Mouse (Mus musculus): ENCODE data around the gene Cdc16. TPM values are rescaled to one million over a fixed set of nuclear protein-coding genes. Genes with fewer than 3 reads are reported as not detected.

Gene Cdc16
- polyA plus RNA-seq, 1 experiment from 2014 or later: 211 TPM

- Histone ChIP-seq H3K9me3 (ENCODE audit: control insufficient read depth, low read depth, low read length) (no peaks in the 10 kb centered on the region), H3K4me3 (ENCODE audit: low read depth, low read length) (no peak overlapping the region), H3K4me1 (ENCODE audit: control insufficient read depth, insufficient read depth, low read length) (0 out of 2 replicates have a peak, but pooled peaks cover 7% of the 10 kb centered on the region), H3K9ac (replicated peaks; ENCODE audit: low read depth, low read length) (no peak overlapping the region), H3K4me2 (replicated peaks; ENCODE audit: low read depth, low read length) (no peak overlapping the region), H3K27ac (ENCODE audit: low read length) (no peak overlapping the region), H3K27me3 (ENCODE audit: control insufficient read depth, insufficient read depth, low read length) (no peaks in the 10 kb centered on the region), H3K36me3 (ENCODE audit: control insufficient read depth, insufficient read depth, low read length) (peaks cover 24% of the 10 kb centered on the region)
- WGBS: 92% methylated on average over 8 of the region's 8 CpGs
- no peak for ATAC-seq (ENCODE audit: insufficient number of reproducible peaks, insufficient read depth, low FRiP score, low read depth)
Observed at GRCm38 (mm10) chr8:13789606-13790005, 32.1 kb downstream of the Cdc16 start.

GRCm38 (mm10) chr8:13793097-13793745 lies 35.7 kb downstream of the Cdc16 start:
- Histone ChIP-seq H3K9ac (replicated peaks; ENCODE audit: low read depth, low read length) (no peak overlapping the region), H3K9me3 (ENCODE audit: control insufficient read depth, low read depth, low read length) (no peaks in the 10 kb centered on the region), H3K4me1 (ENCODE audit: control insufficient read depth, insufficient read depth, low read length) (no peaks in the 10 kb centered on the region), H3K4me3 (ENCODE audit: low read depth, low read length) (no peak overlapping the region), H3K27ac (ENCODE audit: low read length) (no peak overlapping the region), H3K27me3 (ENCODE audit: control insufficient read depth, insufficient read depth, low read length) (no peaks in the 10 kb centered on the region), H3K4me2 (replicated peaks; ENCODE audit: low read depth, low read length) (no peak overlapping the region), H3K36me3 (ENCODE audit: control insufficient read depth, insufficient read depth, low read length) (peaks cover 52% of the 10 kb centered on the region)
- WGBS: 90% methylated on average over 8 of the region's 8 CpGs
- no peak for ATAC-seq (ENCODE audit: insufficient number of reproducible peaks, insufficient read depth, low FRiP score, low read depth)

- no peak overlapping the region for H3K4me2 ChIP-seq (replicated peaks; ENCODE audit: low read depth, low read length)
- H3K9me3 ChIP-seq (ENCODE audit: control insufficient read depth, low read depth, low read length): no peaks in the 10 kb centered on the region
- peaks cover 51% of the 10 kb centered on the region for H3K36me3 ChIP-seq (ENCODE audit: control insufficient read depth, insufficient read depth, low read length)
- no peak overlapping the region for H3K4me3 ChIP-seq (ENCODE audit: low read depth, low read length)
- no peaks in the 10 kb centered on the region for H3K27me3 ChIP-seq (ENCODE audit: control insufficient read depth, insufficient read depth, low read length)
- H3K27ac ChIP-seq (ENCODE audit: low read length): no peak overlapping the region
- WGBS: 91% methylated on average over 11 of the region's 11 CpGs
- H3K4me1 ChIP-seq (ENCODE audit: control insufficient read depth, insufficient read depth, low read length): no peaks in the 10 kb centered on the region
- ATAC-seq (ENCODE audit: insufficient number of reproducible peaks, insufficient read depth, low FRiP score, low read depth): no peak
- H3K9ac ChIP-seq (replicated peaks; ENCODE audit: low read depth, low read length): no peak overlapping the region
Observed at GRCm38 (mm10) chr8:13793746-13794101, 36.2 kb downstream of the Cdc16 start.

GRCm38 (mm10) chr8:13797676-13798075 lies 40.2 kb downstream of the Cdc16 start:
- Histone ChIP-seq H3K4me1 (ENCODE audit: control insufficient read depth, insufficient read depth, low read length) (no peaks in the 10 kb centered on the region), H3K4me2 (replicated peaks; ENCODE audit: low read depth, low read length) (no peak overlapping the region), H3K27ac (ENCODE audit: low read length) (no peak overlapping the region), H3K9me3 (ENCODE audit: control insufficient read depth, low read depth, low read length) (no peaks in the 10 kb centered on the region), H3K27me3 (ENCODE audit: control insufficient read depth, insufficient read depth, low read length) (no peaks in the 10 kb centered on the region), H3K36me3 (ENCODE audit: control insufficient read depth, insufficient read depth, low read length) (peaks cover 44% of the 10 kb centered on the region), H3K4me3 (ENCODE audit: low read depth, low read length) (no peak overlapping the region), H3K9ac (replicated peaks; ENCODE audit: low read depth, low read length) (no peak overlapping the region)
- ATAC-seq (ENCODE audit: insufficient number of reproducible peaks, insufficient read depth, low FRiP score, low read depth): 0 out of 2 replicates have a peak, but pooled peaks have one; percentile 46
- WGBS: 82% methylated on average over 5 of the region's 5 CpGs

- Histone ChIP-seq H3K4me3 (ENCODE audit: low read depth, low read length) (no peak overlapping the region), H3K9ac (replicated peaks; ENCODE audit: low read depth, low read length) (no peak overlapping the region), H3K27me3 (ENCODE audit: control insufficient read depth, insufficient read depth, low read length) (no peaks in the 10 kb centered on the region), H3K9me3 (ENCODE audit: control insufficient read depth, low read depth, low read length) (no peaks in the 10 kb centered on the region), H3K4me2 (replicated peaks; ENCODE audit: low read depth, low read length) (no peak overlapping the region), H3K36me3 (ENCODE audit: control insufficient read depth, insufficient read depth, low read length) (peaks cover 39% of the 10 kb centered on the region), H3K4me1 (ENCODE audit: control insufficient read depth, insufficient read depth, low read length) (no peaks in the 10 kb centered on the region), H3K27ac (ENCODE audit: low read length) (no peak overlapping the region)
- ATAC-seq (ENCODE audit: insufficient number of reproducible peaks, insufficient read depth, low FRiP score, low read depth): no peak
- WGBS: 91% methylated on average over 5 of the region's 5 CpGs
Observed at GRCm38 (mm10) chr8:13799566-13799965, 42.1 kb downstream of the Cdc16 start.

- Histone ChIP-seq H3K4me3 (ENCODE audit: low read depth, low read length) (no peak overlapping the region), H3K4me1 (ENCODE audit: control insufficient read depth, insufficient read depth, low read length) (no peaks in the 10 kb centered on the region), H3K4me2 (replicated peaks; ENCODE audit: low read depth, low read length) (no peak overlapping the region), H3K9ac (replicated peaks; ENCODE audit: low read depth, low read length) (no peak overlapping the region), H3K9me3 (ENCODE audit: control insufficient read depth, low read depth, low read length) (no peaks in the 10 kb centered on the region), H3K27me3 (ENCODE audit: control insufficient read depth, insufficient read depth, low read length) (no peaks in the 10 kb centered on the region), H3K27ac (ENCODE audit: low read length) (no peak overlapping the region), H3K36me3 (ENCODE audit: control insufficient read depth, insufficient read depth, low read length) (no peaks in the 10 kb centered on the region)
- WGBS: 62% methylated on average over 7 of the region's 7 CpGs
- ATAC-seq (ENCODE audit: insufficient number of reproducible peaks, insufficient read depth, low FRiP score, low read depth): no peak
Observed at GRCm38 (mm10) chr8:13828598-13829172, 71.2 kb downstream of the Cdc16 start.

Other genes with a start within 250 kb of the Cdc16 start
- not detected in 2 replicates for gene 1700029H14Rik, start 195.2 kb upstream of the Cdc16 start, polyA plus RNA-seq (2014; fragmentation: Nextera tagmentation; extraction: Ambion mirVana)
- 23.0 and 27.7 TPM in 2 replicates for gene Rasa3, start 80.1 kb upstream of the Cdc16 start, polyA plus RNA-seq (2014; fragmentation: Nextera tagmentation; extraction: Ambion mirVana)
- gene Cfap97d2, start 51.8 kb upstream of the Cdc16 start, polyA plus RNA-seq (2014; fragmentation: Nextera tagmentation; extraction: Ambion mirVana): 0.12 TPM in 1 of 2 replicates, not detected in the other
- gene Upf3a, start 27.9 kb downstream of the Cdc16 start, polyA plus RNA-seq (2014; fragmentation: Nextera tagmentation; extraction: Ambion mirVana): 44.0 TPM in 2 replicates
- gene AF366264, start 80.7 kb downstream of the Cdc16 start, polyA plus RNA-seq (2014; fragmentation: Nextera tagmentation; extraction: Ambion mirVana): not detected in 2 replicates
- 40.2 and 41.1 TPM in 2 replicates for gene Champ1, start 112.0 kb downstream of the Cdc16 start, polyA plus RNA-seq (2014; fragmentation: Nextera tagmentation; extraction: Ambion mirVana)
- gene Coprs, start 132.6 kb downstream of the Cdc16 start, polyA plus RNA-seq (2014; fragmentation: Nextera tagmentation; extraction: Ambion mirVana): 47.9 and 49.5 TPM in 2 replicates